Mouse (Mus musculus) bone marrow, adult 2 months (tissue): Measurements from ENCODE around the gene Itgal.

Experiments used
- CTCF ChIP-seq: fragments of 200-500 bp; IDR thresholded peaks from 2 replicates; pipeline ENCODE4 v1.5.1; 2011; ENCODE audit warnings: low read length, control low read depth; ENCODE audit not compliant: control insufficient read depth, insufficient read depth
- POLR2A ChIP-seq: fragments of 200-500 bp; IDR thresholded peaks from 2 replicates; pipeline ENCODE4 v1.6.1; 2011; ENCODE audit warnings: low read depth, mild to moderate bottlenecking, control low read depth, low read length, borderline replicate concordance; ENCODE audit not compliant: control insufficient read depth

DNA sequence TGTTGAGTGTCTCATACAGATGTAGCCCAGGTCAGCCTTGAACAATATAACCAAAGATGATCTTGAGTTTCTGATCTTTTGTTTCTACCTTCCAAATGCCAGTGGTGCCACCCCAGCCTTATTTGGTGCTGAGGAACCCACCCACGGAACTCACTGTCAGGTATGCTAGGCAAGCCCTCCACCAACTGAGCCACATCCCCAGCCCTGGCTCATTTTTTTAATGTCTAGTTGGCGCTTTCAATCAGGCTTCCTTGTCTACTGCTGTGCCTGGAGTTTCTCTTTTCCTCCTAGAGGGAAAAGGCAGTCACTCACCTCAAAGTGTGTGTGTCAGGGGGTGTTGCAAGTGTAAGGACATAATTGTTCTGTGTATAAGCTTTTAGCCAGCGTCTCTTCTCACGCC, 25.0 kb upstream of the Itgal start:
- TF ChIP-seq CTCF (no peak), POLR2A (no peak)
